Mouse (Mus musculus) midbrain, postnatal 0 days (tissue): ENCODE measurements at regions not wholly inside any gene's neighbourhood (a gene's known extent, or its start where the extent isn't known, plus 50 kb on each side); places are given as distances from the start of the nearest gene placed in this dataset.

Experiments used
- ATAC-seq: fragments of 200-750 bp; cut with Nextera tagmentation; 2 replicates; pipeline ENCODE4 v1.8.0; 2017; ENCODE audit warnings: moderate number of reproducible peaks, mild to moderate bottlenecking, moderate TSS enrichment, moderate library complexity; ENCODE audit not compliant: low FRiP score
- DNase-seq: peaks from one replicate; pipeline ENCODE4 v3.0.0-alpha.2; 2015; ENCODE audit warnings: low spot score
- H3K27ac ChIP-seq: fragments of 300-500 bp; sonication (generic); 2 replicates; pipeline ENCODE4 v1.5.1; 2014; ENCODE audit warnings: low read depth, mild to moderate bottlenecking, low read length, mixed read lengths
- H3K27me3 ChIP-seq: fragments of 300-500 bp; sonication (generic); 2 replicates; pipeline ENCODE4 v1.6.1; 2014; ENCODE audit warnings: low read length, control low read depth, mixed read lengths; ENCODE audit not compliant: insufficient read depth
- H3K36me3 ChIP-seq: fragments of 300-500 bp; sonication (generic); 2 replicates; pipeline ENCODE4 v1.6.1; 2014; ENCODE audit warnings: low read length, control low read depth, mixed read lengths; ENCODE audit not compliant: insufficient read depth
- H3K4me1 ChIP-seq: fragments of 300-500 bp; sonication (generic); 2 replicates; pipeline ENCODE4 v1.6.1; 2014; ENCODE audit warnings: mild to moderate bottlenecking, control low read depth, antibody characterized with exemption, low read length, mixed read lengths; ENCODE audit not compliant: insufficient read depth
- H3K4me2 ChIP-seq: fragments of 300-500 bp; sonication (generic); 2 replicates; pipeline ENCODE4 v1.6.1; 2014; ENCODE audit warnings: low read depth, mild to moderate bottlenecking, low read length, mixed read lengths; ENCODE audit not compliant: poor library complexity, severe bottlenecking
- H3K4me3 ChIP-seq: fragments of 300-500 bp; sonication (generic); 2 replicates; pipeline ENCODE4 v1.5.1; 2014; ENCODE audit warnings: low read depth, mild to moderate bottlenecking, low read length, moderate library complexity
- H3K9ac ChIP-seq: fragments of 300-500 bp; sonication (generic); replicated peaks from 2 replicates; pipeline ENCODE4 v1.6.1; 2014; ENCODE audit warnings: mild to moderate bottlenecking, low read length, moderate library complexity, mixed read lengths; ENCODE audit not compliant: poor library complexity, severe bottlenecking
- H3K9me3 ChIP-seq: fragments of 300-500 bp; sonication (generic); 2 replicates; pipeline ENCODE4 v1.6.1; 2016; ENCODE audit warnings: low read length, control low read depth
- CTCF ChIP-seq: IDR thresholded peaks from 2 replicates; pipeline ENCODE4 v1.5.1; 2016; ENCODE audit warnings: antibody characterized with exemption, mild to moderate bottlenecking
- WGBS: fragments of 180-500 bp; shearing (Covaris S2); extraction: QIAGEN DNeasy Blood & Tissue Kit; methylation state at CpG from one replicate; pipeline ENCODE4 v1.1.7; 2014; 5-methylcytosine and 5-hydroxymethylcytosine counted together

- TF ChIP-seq CTCF = no peak
- H3K27ac ChIP-seq = no peak overlapping the region
- H3K9me3 ChIP-seq = no peaks in the 10 kb centered on the region
- DNase-seq (no peak), ATAC-seq (no peak)
- no peaks in the 10 kb centered on the region for H3K27me3 ChIP-seq
- H3K36me3 ChIP-seq = no peaks in the 10 kb centered on the region
- H3K4me2 ChIP-seq = no peak overlapping the region
- no peaks in the 10 kb centered on the region for H3K4me1 ChIP-seq
- H3K9ac ChIP-seq = no peak overlapping the region
- no peak overlapping the region for H3K4me3 ChIP-seq
- 58% methylated on average over 4 of the region's 4 CpGs for WGBS
Observed at GRCm38 (mm10) chr1:71807586-71807985, 154.6 kb upstream of the Fn1 start.

DNA sequence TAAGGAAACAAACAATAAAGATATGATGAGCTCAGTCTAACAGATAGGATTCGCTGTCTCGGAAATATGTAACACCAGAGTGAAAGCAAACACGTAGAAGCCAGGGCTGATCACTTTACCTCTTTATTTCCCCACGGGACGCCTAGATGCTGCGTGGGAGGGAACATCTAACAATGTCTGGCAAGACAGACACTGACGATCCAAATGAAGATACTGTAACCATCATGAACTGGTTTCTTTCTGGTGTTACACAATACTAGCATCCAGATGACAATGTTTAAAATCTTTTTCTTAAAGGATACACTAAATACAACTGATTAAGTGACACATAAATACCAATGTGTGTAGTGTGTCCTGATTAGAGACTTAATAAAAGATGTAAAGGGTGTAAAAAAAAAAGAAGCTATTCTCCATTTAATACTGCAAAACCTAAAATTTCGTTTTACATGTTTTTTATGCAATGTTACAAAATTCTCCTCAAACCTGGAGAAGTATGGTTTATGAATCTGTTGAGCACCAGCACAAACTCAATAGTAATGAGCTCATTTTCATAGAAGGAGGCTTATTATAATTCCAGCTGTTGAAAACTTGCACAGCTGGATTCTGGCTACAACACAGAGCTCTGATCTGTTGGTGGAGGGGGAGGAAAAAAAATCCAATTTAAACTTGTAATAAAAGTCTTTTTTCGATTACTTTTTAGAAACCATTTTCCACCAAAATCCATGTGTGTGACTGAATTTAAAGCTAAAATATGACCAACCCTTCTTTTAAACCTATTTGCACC, 148.5 kb upstream of the Fn1 start:
- TF ChIP-seq CTCF = no peak
- H3K36me3 ChIP-seq = no peaks in the 10 kb centered on the region
- WGBS = 67% methylated on average over 9 of the region's 9 CpGs

DNA sequence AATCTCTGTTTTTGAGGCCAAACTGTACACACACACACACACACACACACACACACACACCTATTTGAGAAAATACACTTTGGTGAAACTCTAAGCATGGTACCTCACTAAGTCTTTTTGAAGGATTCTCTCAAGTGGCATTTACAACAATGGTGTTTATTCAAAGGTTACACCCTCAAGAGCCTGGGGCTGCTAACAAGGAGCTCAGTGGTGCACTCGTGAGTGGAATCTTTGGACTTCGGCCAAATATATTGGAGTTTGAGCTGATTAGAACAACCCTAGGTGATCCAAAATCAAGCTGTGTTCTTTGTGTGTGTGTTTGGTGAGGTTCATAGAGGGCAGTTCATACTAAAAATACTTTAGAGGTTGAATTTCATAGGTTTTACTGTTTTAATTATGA, 147.6 kb upstream of the Fn1 start:
- no peak for ATAC-seq
- no peak overlapping the region for H3K4me2 ChIP-seq
- TF ChIP-seq CTCF = no peak
- H3K27ac ChIP-seq = no peak overlapping the region
- 40% methylated on average over 2 of the region's 2 CpGs for WGBS
- no peak overlapping the region for H3K9ac ChIP-seq
- no peak overlapping the region for H3K4me3 ChIP-seq
- no peaks in the 10 kb centered on the region for H3K9me3 ChIP-seq
- H3K36me3 ChIP-seq = no peaks in the 10 kb centered on the region
- no peaks in the 10 kb centered on the region for H3K4me1 ChIP-seq
- peak; percentile 37 for DNase-seq
- H3K27me3 ChIP-seq = no peaks in the 10 kb centered on the region

More for the DNA sequence above, 148.5 kb upstream of the Fn1 start:
- Histone ChIP-seq H3K9me3 (no peaks in the 10 kb centered on the region), H3K9ac (no peak overlapping the region), H3K4me2 (no peak overlapping the region), H3K4me1 (no peaks in the 10 kb centered on the region), H3K4me3 (no peak overlapping the region), H3K27ac (no peak overlapping the region), H3K27me3 (no peaks in the 10 kb centered on the region)
- ATAC-seq (no peak), DNase-seq (no peak)

- no peak for ATAC-seq
- TF ChIP-seq CTCF = no peak
- no peaks in the 10 kb centered on the region for H3K4me1 ChIP-seq
- no peak overlapping the region for H3K9ac ChIP-seq
- no peaks in the 10 kb centered on the region for H3K9me3 ChIP-seq
- H3K36me3 ChIP-seq = no peaks in the 10 kb centered on the region
- no peaks in the 10 kb centered on the region for H3K27me3 ChIP-seq
- no peak overlapping the region for H3K4me2 ChIP-seq
- whole genome bisulfite sequencing = 81% methylated on average over 9 of the region's 9 CpGs
- no peak overlapping the region for H3K4me3 ChIP-seq
- no peak overlapping the region for H3K27ac ChIP-seq
- DNase-seq = no peak
Observed at GRCm38 (mm10) chr1:71798636-71799035, 145.6 kb upstream of the Fn1 start.

DNA sequence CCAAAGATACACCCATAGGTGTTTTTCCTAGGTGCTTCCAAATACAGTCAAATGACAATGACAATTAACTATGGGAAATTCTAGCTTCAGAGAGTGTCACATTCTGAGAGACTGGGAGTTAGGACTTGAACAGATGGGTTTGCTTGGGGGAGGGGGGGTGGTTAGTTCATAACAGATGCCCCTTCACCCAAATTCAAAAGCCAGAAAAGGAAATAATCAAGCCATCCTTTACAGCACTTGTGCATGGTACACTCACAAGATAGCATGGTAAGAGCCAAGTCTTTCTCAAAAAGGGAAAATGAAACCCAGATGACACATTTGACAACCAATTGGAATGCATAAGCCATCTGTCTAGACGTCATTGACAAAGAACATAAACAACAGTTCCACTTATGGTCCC, 135.4 kb upstream of the Fn1 start:
- H3K27ac ChIP-seq = no peak overlapping the region
- H3K4me3 ChIP-seq = no peak overlapping the region
- no peaks in the 10 kb centered on the region for H3K4me1 ChIP-seq
- H3K27me3 ChIP-seq = no peaks in the 10 kb centered on the region
- H3K4me2 ChIP-seq = no peak overlapping the region
- WGBS = 71% methylated on average over 1 of the region's 1 CpGs
- H3K9ac ChIP-seq = no peak overlapping the region
- no peaks in the 10 kb centered on the region for H3K9me3 ChIP-seq
- no peak for TF ChIP-seq CTCF
- DNase-seq (no peak), ATAC-seq (no peak)
- no peaks in the 10 kb centered on the region for H3K36me3 ChIP-seq

DNA sequence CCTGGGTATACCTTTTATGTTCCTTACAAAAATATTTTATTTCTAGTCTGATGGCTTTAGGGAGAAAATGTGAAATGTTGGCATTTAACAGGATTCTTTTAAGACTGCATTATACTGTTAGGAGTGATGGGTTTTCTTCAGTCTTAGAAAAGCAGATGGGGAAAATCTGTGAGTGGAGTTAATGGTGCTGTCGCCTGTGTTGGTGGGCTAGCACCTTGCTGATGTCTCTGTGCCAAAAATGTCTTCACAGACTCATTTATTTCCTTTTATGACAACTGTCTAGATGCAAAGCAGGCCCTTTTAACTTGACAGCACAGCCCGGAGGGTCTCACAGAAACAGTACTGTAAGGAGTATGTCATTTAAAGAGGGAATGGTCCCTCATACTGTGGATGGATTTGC, 131.9 kb upstream of the Fn1 start:
- Histone ChIP-seq H3K9me3 (no peaks in the 10 kb centered on the region), H3K27me3 (no peaks in the 10 kb centered on the region), H3K4me1 (no peaks in the 10 kb centered on the region), H3K9ac (no peak overlapping the region), H3K4me3 (no peak overlapping the region), H3K27ac (no peak overlapping the region), H3K4me2 (no peak overlapping the region), H3K36me3 (no peaks in the 10 kb centered on the region)
- TF ChIP-seq CTCF = no peak
- ATAC-seq (no peak), DNase-seq (no peak)
- WGBS = 86% methylated on average over 2 of the region's 2 CpGs
